Mouse (Mus musculus) midbrain, embryonic 12.5 days (tissue): Measurements from ENCODE around the gene Xpot. TPM values are rescaled to one million over a fixed set of nuclear protein-coding genes. Genes with fewer than 3 reads are reported as not detected.
A peak's percentile ranks its signal among the peaks of the same experiment; 100 is the strongest.

ENCODE experiments used
- ATAC-seq: fragments of 200-750 bp; cut with Nextera tagmentation; 2 replicates; pipeline ENCODE4 v1.8.0; 2017; ENCODE audit warnings: low read depth, moderate TSS enrichment, moderate library complexity; ENCODE audit not compliant: low FRiP score
- H3K27ac ChIP-seq: fragments of 300-500 bp; sonication (generic); replicated peaks from 2 replicates; pipeline ENCODE4 v1.5.1; 2016; ENCODE audit warnings: mild to moderate bottlenecking
- H3K27me3 ChIP-seq: fragments of 300-500 bp; sonication (generic); 2 replicates; pipeline ENCODE4 v1.6.1; 2016; ENCODE audit warnings: mild to moderate bottlenecking
- H3K36me3 ChIP-seq: fragments of 300-500 bp; sonication (generic); 2 replicates; pipeline ENCODE4 v1.6.1; 2016
- H3K4me1 ChIP-seq: fragments of 300-500 bp; sonication (generic); 2 replicates; pipeline ENCODE4 v1.6.1; 2016
- H3K4me2 ChIP-seq: fragments of 300-500 bp; sonication (generic); replicated peaks from 2 replicates; pipeline ENCODE4 v1.6.1; 2016; ENCODE audit warnings: mild to moderate bottlenecking, moderate library complexity
- H3K4me3 ChIP-seq: fragments of 300-500 bp; sonication (generic); 2 replicates; pipeline ENCODE4 v1.5.1; 2016; ENCODE audit warnings: mild to moderate bottlenecking
- H3K9ac ChIP-seq: fragments of 300-500 bp; sonication (generic); replicated peaks from 2 replicates; pipeline ENCODE4 v1.6.1; 2016; ENCODE audit warnings: mild to moderate bottlenecking, moderate library complexity
- H3K9me3 ChIP-seq: fragments of 300-500 bp; sonication (generic); 2 replicates; pipeline ENCODE4 v1.6.1; 2016; ENCODE audit warnings: mild to moderate bottlenecking
- WGBS: fragments of 180-500 bp; shearing (Covaris S2); methylation state at CpG from one replicate; pipeline ENCODE4 v1.1.7; 2016; 5-methylcytosine and 5-hydroxymethylcytosine counted together
- polyA plus RNA-seq: library from polyadenylated mRNA; unstranded; fragments of >200 nt; fragmentation: Nextera tagmentation; extraction: Ambion mirVana; gene quantifications from 2 replicates; pipeline ENCODE4 v1.2.1, GENCODE M21; 2016

Gene Xpot
- 48.6 and 52.3 TPM in 2 replicates for polyA plus RNA-seq

- Histone ChIP-seq H3K9me3 (no peaks in the 10 kb centered on the region), H3K36me3 (peaks cover 10% of the 10 kb centered on the region), H3K4me2 (peak within 1 kb of the TSS; percentile 79), H3K4me3 (peak within 1 kb of the TSS; percentile 63), H3K4me1 (peaks cover 11% of the 10 kb centered on the region), H3K9ac (peak within 1 kb of the TSS; percentile 71), H3K27ac (peak within 1 kb of the TSS; percentile 88), H3K27me3 (no peaks in the 10 kb centered on the region)
- under 1% methylated on average over 70 of the region's 70 CpGs for WGBS
- ATAC-seq = peak; percentile 100
These were observed at the start of gene Xpot for GRCm38 (mm10) chr10:121626186-121626882. Gene Xpot (minus strand): TSS chr10:121626332.

GRCm38 (mm10) chr10:121669103-121669502, 43.0 kb upstream of the Xpot start:
- no peak overlapping the region for H3K9ac ChIP-seq
- 0 out of 2 replicates have a peak, but pooled peaks cover 4% of the 10 kb centered on the region for H3K4me1 ChIP-seq
- WGBS = 92% methylated on average over 10 of the region's 10 CpGs
- no peak for ATAC-seq
- no peaks in the 10 kb centered on the region for H3K27me3 ChIP-seq
- 0 out of 2 replicates have a peak, but pooled peaks cover 3% of the 10 kb centered on the region for H3K9me3 ChIP-seq
- no peaks in the 10 kb centered on the region for H3K36me3 ChIP-seq
- no peak overlapping the region for H3K27ac ChIP-seq
- no peak overlapping the region for H3K4me2 ChIP-seq
- H3K4me3 ChIP-seq = no peak overlapping the region

GRCm38 (mm10) chr10:121665631-121666145, 39.6 kb upstream of the Xpot start:
- Histone ChIP-seq H3K27me3 (no peaks in the 10 kb centered on the region), H3K4me3 (no peak overlapping the region), H3K36me3 (no peaks in the 10 kb centered on the region), H3K4me1 (0 out of 2 replicates have a peak, but pooled peaks cover 12% of the 10 kb centered on the region), H3K9ac (no peak overlapping the region), H3K4me2 (no peak overlapping the region), H3K27ac (no peak overlapping the region), H3K9me3 (no peaks in the 10 kb centered on the region)
- WGBS = 73% methylated on average over 8 of the region's 8 CpGs
- ATAC-seq = no peak

- no peak overlapping the region for H3K4me2 ChIP-seq
- no peak overlapping the region for H3K4me3 ChIP-seq
- WGBS = 61% methylated on average over 13 of the region's 13 CpGs
- H3K9me3 ChIP-seq = no peaks in the 10 kb centered on the region
- H3K27ac ChIP-seq = no peak overlapping the region
- H3K9ac ChIP-seq = no peak overlapping the region
- ATAC-seq = no peak
- 0 out of 2 replicates have a peak, but pooled peaks cover 12% of the 10 kb centered on the region for H3K4me1 ChIP-seq
- no peaks in the 10 kb centered on the region for H3K36me3 ChIP-seq
- H3K27me3 ChIP-seq = no peaks in the 10 kb centered on the region
These were observed 37.5 kb upstream of the Xpot start for GRCm38 (mm10) chr10:121663599-121663998.

GRCm38 (mm10) chr10:121662711-121663110, 36.6 kb upstream of the Xpot start:
- WGBS = 95% methylated on average over 2 of the region's 2 CpGs
- 0 out of 2 replicates have a peak, but pooled peaks have one; percentile 19 for ATAC-seq
- Histone ChIP-seq H3K27ac (no peak overlapping the region), H3K36me3 (no peaks in the 10 kb centered on the region), H3K4me3 (no peak overlapping the region), H3K4me2 (no peak overlapping the region), H3K4me1 (0 out of 2 replicates have a peak, but pooled peaks cover 12% of the 10 kb centered on the region), H3K9me3 (no peaks in the 10 kb centered on the region), H3K27me3 (no peaks in the 10 kb centered on the region), H3K9ac (no peak overlapping the region)

- Histone ChIP-seq H3K9me3 (no peaks in the 10 kb centered on the region), H3K36me3 (no peaks in the 10 kb centered on the region), H3K9ac (no peak overlapping the region), H3K4me3 (no peak overlapping the region), H3K4me1 (no peaks in the 10 kb centered on the region), H3K27me3 (no peaks in the 10 kb centered on the region), H3K4me2 (no peak overlapping the region), H3K27ac (no peak overlapping the region)
- 86% methylated on average over 4 of the region's 4 CpGs for WGBS
- no peak for ATAC-seq
These were observed 29.8 kb upstream of the Xpot start for GRCm38 (mm10) chr10:121655907-121656306.

- Histone ChIP-seq H3K27ac (no peak overlapping the region), H3K4me3 (no peak overlapping the region), H3K36me3 (no peaks in the 10 kb centered on the region), H3K4me2 (no peak overlapping the region), H3K27me3 (no peaks in the 10 kb centered on the region), H3K4me1 (no peaks in the 10 kb centered on the region), H3K9me3 (no peaks in the 10 kb centered on the region), H3K9ac (no peak overlapping the region)
- WGBS = 91% methylated on average over 1 of the region's 1 CpGs
- ATAC-seq = no peak
These were observed 26.9 kb upstream of the Xpot start for GRCm38 (mm10) chr10:121653079-121653478.

GRCm38 (mm10) chr10:121646294-121646693, 20.2 kb upstream of the Xpot start:
- 78% methylated on average over 6 of the region's 6 CpGs for WGBS
- ATAC-seq = no peak

GRCm38 (mm10) chr10:121642054-121642947, 16.2 kb upstream of the Xpot start:
- Histone ChIP-seq H3K27ac (no peak overlapping the region), H3K4me3 (peak overlapping the region; percentile 56), H3K9me3 (no peaks in the 10 kb centered on the region), H3K9ac (peak overlapping the region; percentile 53), H3K4me1 (peaks cover 18% of the 10 kb centered on the region), H3K4me2 (peak overlapping the region; percentile 97), H3K27me3 (peaks cover 44% of the 10 kb centered on the region), H3K36me3 (no peaks in the 10 kb centered on the region)
- ATAC-seq = no peak
- WGBS = 5% methylated on average over 28 of the region's 28 CpGs

More at GRCm38 (mm10) chr10:121646294-121646693, 20.2 kb upstream of the Xpot start:
- peaks cover 13% of the 10 kb centered on the region for H3K4me1 ChIP-seq
- no peak overlapping the region for H3K27ac ChIP-seq
- no peak overlapping the region for H3K4me2 ChIP-seq
- no peak overlapping the region for H3K4me3 ChIP-seq
- H3K9ac ChIP-seq = no peak overlapping the region
- H3K27me3 ChIP-seq = peaks cover 29% of the 10 kb centered on the region
- no peaks in the 10 kb centered on the region for H3K36me3 ChIP-seq
- no peaks in the 10 kb centered on the region for H3K9me3 ChIP-seq

- H3K27ac ChIP-seq = no peak within 1 kb of the TSS
- H3K36me3 ChIP-seq = no peaks in the 10 kb centered on the region
- WGBS = under 1% methylated on average over 69 of the region's 69 CpGs
These were observed 15.3 kb upstream of the Xpot start, which contains the start of gene D930020B18Rik for GRCm38 (mm10) chr10:121641272-121642053. Gene D930020B18Rik (plus strand): TSS chr10:121641588.

GRCm38 (mm10) chr10:121640944-121641271, 14.8 kb upstream of the Xpot start:
- H3K9ac ChIP-seq = no peak overlapping the region
- H3K4me2 ChIP-seq = peak overlapping the region; percentile 97
- H3K9me3 ChIP-seq = no peaks in the 10 kb centered on the region
- H3K4me1 ChIP-seq = peaks cover 18% of the 10 kb centered on the region
- H3K27ac ChIP-seq = no peak overlapping the region
- 11% methylated on average over 10 of the region's 10 CpGs for WGBS
- peak overlapping the region; percentile 56 for H3K4me3 ChIP-seq
- H3K36me3 ChIP-seq = no peaks in the 10 kb centered on the region
- H3K27me3 ChIP-seq = peaks cover 44% of the 10 kb centered on the region
- no peak for ATAC-seq

More at GRCm38 (mm10) chr10:121641272-121642053, 15.3 kb upstream of the Xpot start, which contains the start of gene D930020B18Rik:
- Histone ChIP-seq H3K4me3 (peak within 1 kb of the TSS; percentile 56), H3K27me3 (peaks cover 44% of the 10 kb centered on the region), H3K4me1 (peaks cover 18% of the 10 kb centered on the region), H3K4me2 (peak within 1 kb of the TSS; percentile 97), H3K9ac (peak within 1 kb of the TSS; percentile 53), H3K9me3 (no peaks in the 10 kb centered on the region)
- ATAC-seq = peak; percentile 64
